Mouse (Mus musculus) heart, postnatal 25 days (tissue): ENCODE results near the gene Kansl1l. TPM values are rescaled to one million over a fixed set of nuclear protein-coding genes. Genes with fewer than 3 reads are reported as not detected.

ENCODE experiments used
- DNase-seq: peaks from one replicate; pipeline ENCODE4 v3.0.0; 2022; ENCODE audit warnings: low spot score
- intact Hi-C: fragments of 180-260 bp; cut with DNase I; formaldehyde crosslinking; loops from one replicate; pipeline ENCODE4 v1.15.1; 2025
- total RNA-seq, 2 experiments: library from RNA; stranded (reverse); gene quantifications; 2 replicates each; pipeline ENCODE4 v1.2.3; 2021

The Kansl1l gene
- total RNA-seq, 2 experiments from 2014 or later = 21.7 to 22.9 TPM

DNA sequence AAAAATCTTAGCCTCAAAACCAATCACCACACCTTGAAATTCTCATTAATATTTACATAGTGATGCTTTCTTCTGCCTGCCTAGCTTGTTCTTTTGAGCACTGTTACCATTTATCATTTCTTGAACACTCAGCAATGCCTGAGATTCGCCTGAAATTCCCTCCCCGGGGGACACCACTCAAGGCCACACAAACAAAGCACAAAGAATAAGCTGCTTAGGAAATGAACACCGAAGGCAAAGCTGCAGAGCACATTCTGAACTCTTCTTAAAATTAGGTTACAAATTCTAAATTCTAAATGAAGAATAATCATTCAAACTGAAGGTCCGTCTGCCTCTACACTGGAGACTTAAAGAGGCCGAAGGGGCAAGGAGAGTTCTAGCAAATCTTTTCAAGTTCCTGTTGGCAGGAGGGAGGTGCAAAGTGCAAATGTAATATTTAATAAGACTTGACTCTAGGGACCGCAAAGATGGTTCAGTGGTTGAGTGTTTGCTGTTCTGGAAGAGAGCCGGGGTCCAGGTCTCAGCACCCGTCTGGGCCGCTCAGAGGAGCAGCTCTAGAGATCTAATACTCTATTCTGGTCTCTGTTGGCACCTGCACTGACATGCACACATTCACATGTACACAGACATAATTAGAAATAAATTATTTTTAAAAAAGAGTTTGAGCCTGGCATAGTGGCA is 12.2 kb upstream of the Kansl1l start:
- intact Hi-C loops = loop anchor here (5.0 kb wide), 1 partner anchor 92 kb away; no protein-coding TSS in a partner anchor
- no peak for DNase-seq

GRCm38 (mm10) chr1:66821966-66822365 is 4.6 kb upstream of the Kansl1l start:
- intact Hi-C loops = no loop called here
- no peak for DNase-seq

- intact Hi-C loops = no loop called here
- DNase-seq = no peak
These were observed 2.9 kb upstream of the Kansl1l start for GRCm38 (mm10) chr1:66820241-66820640.

DNA sequence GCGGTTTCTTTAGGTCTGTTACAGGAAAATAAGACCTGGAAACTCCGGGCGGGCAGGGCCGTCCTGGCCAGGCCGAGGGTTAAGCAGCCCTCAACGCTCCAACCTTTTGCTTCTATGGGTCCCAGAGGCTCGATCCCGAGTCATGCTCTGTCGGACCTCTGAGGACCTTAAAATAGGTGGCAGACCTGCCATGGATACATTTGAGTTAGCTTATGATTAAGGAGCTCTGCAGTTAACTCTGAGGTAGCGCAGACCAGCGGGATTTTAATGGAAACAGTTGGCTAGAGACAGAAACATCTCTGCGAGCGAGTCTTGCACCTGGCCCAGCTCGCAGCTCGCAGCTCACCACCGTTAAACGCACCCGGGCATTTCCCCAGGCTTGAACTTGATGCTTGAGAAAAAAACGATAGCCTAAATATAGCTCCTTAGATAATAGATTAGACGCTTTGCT is 528 bp upstream of the Kansl1l start:
- intact Hi-C loops = loop anchor here (2.0 to 5.0 kb wide), 3 partner anchors 21 to 116 kb away; partner anchors contain the start of genes Acadl and Rpe
- DNase-seq = no peak

DNA sequence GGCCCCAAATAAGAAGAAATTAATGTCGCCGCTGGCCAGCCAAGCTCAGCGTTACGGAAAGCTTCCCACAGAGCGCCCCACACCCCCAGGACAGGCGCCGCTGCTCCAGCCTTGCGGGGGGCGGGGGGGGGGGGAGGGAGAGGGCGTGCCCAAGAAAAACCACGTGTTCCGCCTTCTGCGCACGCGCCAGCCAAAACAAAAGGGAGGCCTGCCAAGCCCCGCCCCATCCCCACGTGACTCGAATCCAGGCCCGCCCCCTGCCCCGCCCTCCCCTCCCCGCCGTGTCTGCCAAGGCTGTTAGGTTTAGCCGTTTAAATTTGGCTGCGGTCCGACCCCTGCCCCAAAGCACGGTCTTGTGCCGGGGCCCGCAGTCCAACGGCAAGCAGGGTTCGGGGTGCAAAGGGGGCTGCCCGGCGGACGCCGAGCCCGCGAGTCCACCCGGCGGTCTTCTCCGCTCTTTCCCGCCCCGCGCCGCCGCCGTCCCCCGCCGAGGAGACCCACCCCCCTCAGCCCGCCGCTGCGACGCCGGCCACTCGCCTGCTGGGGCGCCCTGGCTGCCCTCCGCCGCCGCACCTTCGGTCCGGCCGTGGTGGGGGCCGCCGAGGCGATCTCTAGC is 417 bp downstream of the Kansl1l start:
- intact Hi-C loops = loop anchor here (5.0 kb wide), 1 partner anchor 115 kb away; the partner anchor contains the start of gene Rpe

GRCm38 (mm10) chr1:66815941-66816777 is 1.2 kb downstream of the Kansl1l start:
- peak; percentile 34 for DNase-seq
- intact Hi-C loops = loop anchor here (5.0 kb wide), 1 partner anchor 114 kb away; the partner anchor contains the start of gene Rpe

More for the DNA sequence above, 417 bp downstream of the Kansl1l start:
- peak; percentile 77 for DNase-seq

DNA sequence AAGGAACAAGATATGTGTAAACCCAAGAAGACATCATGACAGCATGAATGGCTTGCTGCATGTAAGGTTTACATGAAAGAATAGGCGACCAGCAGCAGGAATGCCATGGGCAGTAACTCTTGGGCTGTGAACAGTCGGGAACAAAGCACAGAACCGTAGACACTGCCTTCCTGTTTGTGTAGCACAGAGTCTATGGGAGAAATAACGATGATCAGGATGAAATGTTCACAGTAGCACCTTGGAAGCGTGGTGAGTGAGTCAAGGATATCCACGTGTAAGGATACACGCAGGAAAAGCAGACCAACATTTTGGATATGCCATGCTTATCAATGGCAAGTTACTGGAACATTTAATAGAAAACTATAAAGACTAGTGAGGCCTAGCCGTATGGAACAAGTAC is 2.6 kb downstream of the Kansl1l start:
- no peak for DNase-seq
- intact Hi-C loops = loop anchor here (5.0 kb wide), 2 partner anchors 47 to 112 kb away; partner anchors contain the start of gene Rpe

DNA sequence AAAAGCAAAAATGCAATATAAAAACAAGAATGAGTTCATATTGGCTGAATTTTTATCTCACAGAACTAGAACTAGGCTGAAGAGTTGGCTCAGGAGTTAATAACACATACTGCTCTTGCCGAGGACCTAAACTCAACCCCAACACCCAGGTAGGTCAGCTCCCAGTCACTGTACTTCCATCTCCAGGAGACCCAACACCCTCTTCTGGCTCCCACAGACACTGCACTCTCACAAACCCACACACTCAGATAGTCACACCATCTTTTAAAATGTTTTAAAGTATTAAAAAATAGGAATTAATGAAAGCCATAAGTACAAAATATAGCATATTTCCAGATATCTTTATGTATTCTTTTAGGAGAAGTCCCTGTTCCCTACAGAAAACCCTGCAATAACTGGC is 4.2 kb downstream of the Kansl1l start:
- intact Hi-C loops = loop anchor here (5.0 kb wide), 1 partner anchor 46 kb away; no protein-coding TSS in a partner anchor
- DNase-seq = no peak

DNA sequence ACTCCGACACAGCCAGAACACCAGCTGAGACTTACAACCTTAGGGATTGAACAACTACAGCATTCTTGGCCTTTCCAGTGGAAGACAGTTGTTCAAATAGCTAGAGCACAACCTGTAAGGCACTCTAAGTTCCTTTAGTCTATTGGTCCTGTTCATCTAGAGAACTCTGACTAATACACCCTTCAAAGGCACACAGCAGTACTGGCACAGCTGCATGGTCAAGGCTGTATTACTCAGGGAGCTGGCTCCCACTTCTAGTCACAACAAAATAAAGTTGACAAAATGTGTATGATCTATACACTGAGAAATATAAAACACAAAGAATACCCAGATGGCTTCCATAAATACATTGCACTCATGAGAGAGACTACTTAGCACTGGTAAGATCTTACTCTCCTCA is 10.5 kb downstream of the Kansl1l start:
- intact Hi-C loops = no loop called here
- DNase-seq = no peak

GRCm38 (mm10) chr1:66805408-66805807 is 12.0 kb downstream of the Kansl1l start:
- DNase-seq = no peak
- intact Hi-C loops = no loop called here

DNA sequence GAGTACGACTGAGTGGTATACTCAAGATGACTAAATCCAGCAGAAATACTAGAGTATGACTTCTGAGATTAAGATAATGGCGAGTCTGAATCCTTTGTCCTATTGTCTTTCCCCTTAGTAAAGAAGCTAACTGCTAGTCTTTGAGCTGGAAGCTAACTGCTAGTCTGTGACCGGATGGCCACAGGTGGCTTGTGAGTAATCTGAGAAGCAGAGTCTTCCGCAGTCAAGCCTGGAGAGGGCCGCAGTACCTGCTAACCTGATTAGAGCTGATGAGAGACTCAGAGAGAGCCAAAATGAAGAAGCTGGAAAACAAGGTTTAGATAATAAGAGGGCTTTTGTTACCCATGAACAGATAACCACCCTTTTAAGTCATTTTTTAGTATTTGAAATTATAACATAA is 12.7 kb downstream of the Kansl1l start:
- intact Hi-C loops = no loop called here
- DNase-seq = no peak

GRCm38 (mm10) chr1:66797962-66798361 is 19.4 kb downstream of the Kansl1l start:
- intact Hi-C loops = no loop called here
- no peak for DNase-seq

DNA sequence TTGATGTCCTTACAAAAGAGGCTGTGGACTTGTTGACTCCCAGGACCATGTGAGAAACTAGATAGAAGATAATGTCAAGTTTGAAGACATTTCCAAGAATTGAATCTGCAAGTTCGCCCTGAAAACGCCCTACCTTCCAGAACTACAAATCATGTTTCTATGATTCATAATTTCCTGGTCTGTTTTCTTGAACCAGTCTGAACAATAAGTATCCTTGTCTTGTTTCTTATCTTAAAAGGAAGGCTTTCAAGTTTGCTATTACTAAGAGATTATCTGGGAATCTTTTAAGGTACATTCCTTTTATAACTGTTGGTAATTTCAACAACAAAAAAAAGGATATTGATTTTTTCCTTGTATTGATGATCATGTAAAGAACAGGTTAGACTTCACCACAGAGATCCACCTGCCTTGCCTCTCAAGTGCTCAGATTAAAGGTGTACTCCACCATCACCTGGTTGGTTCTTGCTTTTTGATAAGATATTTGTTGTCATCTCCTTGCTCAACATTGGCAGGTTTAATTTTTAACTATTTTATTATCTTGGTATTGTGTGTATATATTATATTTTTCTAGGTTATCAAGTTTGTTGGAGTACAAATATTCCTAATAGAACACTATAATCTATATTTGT is 24.4 kb downstream of the Kansl1l start:
- DNase-seq = no peak
- intact Hi-C loops = no loop called here

GRCm38 (mm10) chr1:66782296-66782695 is 35.1 kb downstream of the Kansl1l start:
- intact Hi-C loops = no loop called here
- no peak for DNase-seq

DNA sequence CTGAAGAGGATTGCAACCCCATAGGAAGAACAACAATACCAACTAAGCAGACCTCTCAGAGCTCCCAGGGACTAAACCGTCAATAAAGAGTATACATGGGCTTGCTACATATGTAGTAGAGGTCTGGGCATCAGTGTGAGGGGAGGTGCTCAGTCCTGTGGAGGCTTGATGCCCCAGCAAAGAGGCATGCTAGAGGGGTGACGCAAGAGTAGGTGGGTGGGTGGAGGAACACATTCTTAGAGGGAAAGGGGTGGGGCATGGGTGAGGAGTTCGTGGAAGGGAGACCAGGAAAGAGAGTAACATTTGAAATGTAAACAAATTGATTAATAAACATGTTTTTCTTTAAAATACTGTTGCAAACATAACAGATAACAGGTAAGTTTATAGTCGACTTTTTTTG is 36.3 kb downstream of the Kansl1l start:
- DNase-seq = no peak
- intact Hi-C loops = no loop called here

DNA sequence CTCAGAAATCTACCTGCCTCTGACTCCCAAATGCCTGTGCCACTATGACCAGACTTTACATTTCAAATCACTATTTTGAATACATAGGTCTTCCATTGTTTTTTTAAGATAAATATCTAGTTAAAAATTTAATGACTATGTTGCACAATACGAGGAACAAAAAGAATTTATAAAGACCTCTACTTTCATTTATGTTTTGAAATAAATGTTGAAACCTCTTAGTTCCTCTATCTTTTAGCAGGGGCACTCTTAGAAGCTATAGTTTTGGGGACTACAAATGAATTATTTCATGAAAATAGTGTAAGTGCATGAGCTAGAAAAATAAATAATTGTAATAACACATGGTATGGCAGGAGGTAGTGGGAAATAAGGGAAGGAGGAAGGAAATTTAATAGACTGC is 38.6 kb downstream of the Kansl1l start:
- DNase-seq = no peak
- intact Hi-C loops = no loop called here

DNA sequence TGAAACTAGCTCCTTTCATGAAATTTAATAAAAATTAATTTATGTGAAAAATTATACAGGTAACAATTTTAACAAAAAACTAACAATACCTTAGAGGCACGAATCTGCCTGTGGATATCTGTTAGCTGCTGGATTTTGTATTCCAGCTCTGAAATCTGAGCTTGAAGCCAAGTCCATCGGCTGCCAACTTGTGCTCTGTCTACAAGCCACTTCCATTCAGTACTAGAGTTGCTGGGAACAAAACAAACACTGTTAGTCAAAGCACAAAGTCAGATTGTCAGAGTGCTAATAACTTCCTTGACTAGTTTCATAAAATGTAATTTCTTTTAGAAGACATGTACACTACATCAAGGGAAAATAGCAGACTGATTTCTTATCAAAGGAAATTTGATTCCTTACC is 39.5 kb downstream of the Kansl1l start:
- peak; percentile 16 for DNase-seq
- intact Hi-C loops = no loop called here

- intact Hi-C loops = loop anchor here (5.0 kb wide), 1 partner anchor 44 kb away; no protein-coding TSS in a partner anchor
These were observed 48.6 kb downstream of the Kansl1l start for GRCm38 (mm10) chr1:66768764-66769163.

GRCm38 (mm10) chr1:66730581-66730980 is 86.8 kb downstream of the Kansl1l start:
- no peak for DNase-seq
- intact Hi-C loops = no loop called here

More at GRCm38 (mm10) chr1:66768764-66769163, 48.6 kb downstream of the Kansl1l start:
- DNase-seq = no peak

DNA sequence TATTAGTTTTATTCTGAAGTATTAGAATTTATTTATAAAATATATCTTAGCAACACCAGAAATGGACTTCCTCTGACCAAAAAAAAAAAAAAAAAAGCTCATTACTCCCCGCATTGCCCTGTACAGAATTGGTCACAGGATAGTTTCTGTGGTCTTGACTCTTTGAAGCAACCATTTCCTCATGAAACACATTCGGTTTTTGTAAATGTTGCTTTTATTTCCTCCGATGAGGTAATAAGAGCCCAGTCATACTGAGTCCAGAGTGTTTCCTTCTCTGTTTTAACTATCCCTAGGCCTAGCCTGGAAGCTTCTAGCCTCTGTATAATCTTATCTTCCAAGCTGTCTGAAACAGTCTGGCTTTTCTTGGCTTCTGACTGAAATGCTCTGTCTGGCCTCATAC is 104.5 kb downstream of the Kansl1l start:
- no peak for DNase-seq
- intact Hi-C loops = no loop called here
